Mouse (Mus musculus): ENCODE data around the gene Rabl6. TPM values are rescaled to one million over a fixed set of nuclear protein-coding genes. Genes with fewer than 3 reads are reported as not detected.

The Rabl6 gene
- total RNA-seq, 2 experiments from 2014 or later, result 82.3 to 97.5 TPM

DNA sequence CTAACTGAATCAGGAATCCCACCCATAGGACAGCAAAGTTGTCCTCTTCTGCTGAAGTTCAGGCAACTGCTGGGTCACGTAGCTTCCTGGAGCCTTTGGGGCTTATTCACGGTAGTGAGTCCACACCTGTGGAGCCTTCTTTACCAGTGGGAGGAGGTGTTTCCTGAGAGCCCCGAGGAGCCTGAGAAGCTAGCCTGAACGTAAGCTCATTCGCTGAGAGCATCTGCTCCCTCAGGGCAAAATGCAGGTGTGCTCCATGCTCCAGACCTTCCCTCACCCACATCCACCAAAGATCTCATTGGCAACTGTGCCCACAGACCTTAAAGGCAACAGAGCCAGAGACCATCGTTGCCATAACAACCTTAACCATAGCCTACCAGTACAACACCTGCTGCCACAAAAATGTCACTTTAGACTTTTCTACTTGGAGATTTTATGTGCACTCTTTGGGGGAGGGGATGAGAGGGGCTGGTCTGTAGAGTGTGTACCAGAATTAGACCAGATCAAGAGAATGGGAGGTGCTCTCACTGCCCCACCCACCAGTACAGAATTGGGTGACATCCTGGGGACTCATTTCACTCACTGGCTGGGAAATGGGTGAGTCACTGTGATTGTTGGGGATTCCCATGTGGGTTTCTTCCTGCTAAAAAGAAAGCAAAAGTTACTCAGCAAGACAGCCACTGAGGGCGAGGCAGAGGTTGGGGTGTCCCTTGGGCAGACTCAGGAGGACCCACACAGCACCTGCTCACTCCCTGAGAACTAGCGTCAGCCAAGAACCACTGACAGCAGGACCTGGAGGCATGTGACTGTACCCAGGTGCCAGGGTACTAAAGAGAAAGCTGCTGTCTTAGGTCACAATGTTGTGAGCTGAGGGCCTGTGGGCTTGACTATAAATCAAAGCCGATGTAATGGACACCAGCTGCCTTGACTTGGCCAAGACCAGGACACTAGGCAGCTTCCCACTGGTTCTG is 59.0 kb downstream of the Rabl6 start:
- no peak for DNase-seq (ENCODE audit: low spot score in 2 of 2)

DNA sequence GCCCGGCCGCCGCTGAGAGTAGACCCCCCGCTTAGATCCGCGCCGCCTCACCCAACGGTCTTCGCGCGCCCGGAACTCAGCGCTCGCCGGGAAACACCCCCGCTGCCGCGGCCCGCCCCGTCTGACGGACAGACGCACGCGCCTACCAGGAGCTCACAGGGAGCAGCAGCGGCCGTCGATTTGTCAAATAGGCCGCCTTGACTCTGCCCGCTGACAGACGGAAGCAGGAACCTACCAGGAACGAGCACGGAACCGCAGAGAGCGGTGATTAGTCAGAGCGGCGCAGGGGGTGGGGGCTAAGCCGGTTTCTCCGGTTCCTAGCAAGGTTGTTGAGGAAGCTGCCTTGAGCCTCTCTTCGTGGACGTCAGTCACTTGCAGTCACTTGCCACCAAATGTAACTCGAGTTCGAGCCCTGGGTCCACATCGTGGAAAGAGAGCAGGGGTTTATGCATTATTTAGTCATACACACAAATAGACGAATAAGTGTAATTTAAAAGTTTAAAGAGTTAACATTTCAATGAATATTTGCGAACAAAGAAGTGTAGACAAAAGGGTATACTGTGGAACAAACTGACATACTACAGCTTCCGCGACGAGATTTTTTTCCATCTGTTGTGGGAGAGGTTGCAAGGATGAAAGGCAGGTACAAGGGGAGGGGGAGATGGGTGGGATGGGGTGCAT is 61.4 kb downstream of the Rabl6 start, which contains the start of gene Traf2:
Gene Traf2, minus strand, starts transcription at position 130 of the 681 bp plus-strand sequence.
- peak; percentile 95 for DNase-seq (ENCODE audit: low spot score in 2 of 2)

- DNase-seq (ENCODE audit: low spot score in 2 of 2), result peak in 1 of 2 experiments; percentile 79
These were observed 62.1 kb downstream of the Rabl6 start for GRCm38 (mm10) chr2:25545996-25546810.

DNA sequence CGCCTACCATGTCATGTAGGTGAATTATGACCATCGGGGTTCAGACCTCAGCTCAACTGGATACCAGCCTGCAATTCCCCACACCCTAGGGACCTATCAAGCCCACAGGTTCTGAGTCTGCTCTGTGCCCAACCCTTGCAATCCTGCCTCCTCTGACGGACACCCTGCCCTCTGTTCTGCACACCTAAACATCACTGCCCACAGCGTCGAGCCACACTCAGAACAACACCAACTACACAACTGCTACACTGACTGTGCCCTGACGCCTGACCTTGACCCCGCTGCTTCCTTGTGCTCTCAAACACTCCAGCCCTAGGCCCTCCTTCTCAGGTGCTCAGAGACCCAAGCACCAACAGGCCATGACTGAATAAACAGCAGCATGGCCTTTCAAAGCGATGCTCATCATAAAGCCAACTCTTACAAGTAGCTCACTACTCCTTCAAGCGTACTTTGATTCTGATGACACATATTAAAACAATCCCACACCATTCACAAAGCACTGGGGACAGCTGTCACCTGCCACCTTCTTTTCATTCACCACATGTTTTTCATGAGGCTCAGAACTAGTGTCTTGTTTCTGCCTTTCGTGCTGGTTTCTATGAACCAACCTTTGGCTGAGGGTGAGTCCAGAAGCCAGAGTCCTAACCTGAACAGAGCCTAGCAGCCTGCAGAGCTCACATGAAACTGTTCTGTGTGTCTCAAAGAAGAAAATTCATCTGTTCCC is 66.5 kb downstream of the Rabl6 start:
- no peak for DNase-seq (ENCODE audit: low spot score in 2 of 2)

DNA sequence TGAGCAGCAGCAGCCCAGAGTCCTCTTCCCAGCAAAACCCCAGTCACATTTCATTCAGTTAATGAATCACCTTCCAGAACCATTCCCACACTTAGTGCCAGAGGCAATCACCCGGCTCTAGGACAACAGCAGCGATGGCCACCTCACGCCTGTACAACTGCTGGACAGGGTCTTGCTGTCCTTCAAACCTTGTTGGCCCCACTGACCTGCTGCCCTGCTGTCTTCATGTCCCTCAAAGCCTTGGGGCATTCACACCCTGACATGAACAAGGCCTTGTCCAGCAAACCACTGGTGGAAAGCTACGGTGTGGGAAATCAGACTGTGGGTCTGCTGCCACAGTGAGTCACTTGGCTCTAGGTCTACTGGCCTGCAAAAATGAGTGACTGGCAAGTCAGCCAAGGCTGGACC is 67.8 kb downstream of the Rabl6 start:
- DNase-seq (ENCODE audit: low spot score in 2 of 2), result peak in 1 of 2 experiments; percentile 54

GRCm38 (mm10) chr2:25536531-25536930 is 71.8 kb downstream of the Rabl6 start:
- peak in 1 of 2 experiments; percentile 48 for DNase-seq (ENCODE audit: low spot score in 2 of 2)

DNA sequence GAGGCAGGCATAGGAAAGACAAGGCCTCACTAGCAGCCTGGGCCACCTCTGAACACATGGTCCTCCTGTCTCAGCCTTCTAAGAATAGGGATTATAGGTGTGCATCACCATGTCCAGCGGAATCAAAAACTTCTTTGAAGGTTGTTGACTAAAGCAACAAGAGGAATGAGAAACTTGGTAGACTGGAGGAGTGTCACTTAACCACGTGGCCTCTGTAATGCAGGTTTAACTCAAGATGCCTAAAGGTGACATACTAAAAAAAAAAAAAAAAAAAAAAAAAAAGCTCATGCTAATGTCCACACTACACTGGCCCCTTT is 73.5 kb downstream of the Rabl6 start:
- DNase-seq (ENCODE audit: low spot score in 2 of 2), result no peak

DNA sequence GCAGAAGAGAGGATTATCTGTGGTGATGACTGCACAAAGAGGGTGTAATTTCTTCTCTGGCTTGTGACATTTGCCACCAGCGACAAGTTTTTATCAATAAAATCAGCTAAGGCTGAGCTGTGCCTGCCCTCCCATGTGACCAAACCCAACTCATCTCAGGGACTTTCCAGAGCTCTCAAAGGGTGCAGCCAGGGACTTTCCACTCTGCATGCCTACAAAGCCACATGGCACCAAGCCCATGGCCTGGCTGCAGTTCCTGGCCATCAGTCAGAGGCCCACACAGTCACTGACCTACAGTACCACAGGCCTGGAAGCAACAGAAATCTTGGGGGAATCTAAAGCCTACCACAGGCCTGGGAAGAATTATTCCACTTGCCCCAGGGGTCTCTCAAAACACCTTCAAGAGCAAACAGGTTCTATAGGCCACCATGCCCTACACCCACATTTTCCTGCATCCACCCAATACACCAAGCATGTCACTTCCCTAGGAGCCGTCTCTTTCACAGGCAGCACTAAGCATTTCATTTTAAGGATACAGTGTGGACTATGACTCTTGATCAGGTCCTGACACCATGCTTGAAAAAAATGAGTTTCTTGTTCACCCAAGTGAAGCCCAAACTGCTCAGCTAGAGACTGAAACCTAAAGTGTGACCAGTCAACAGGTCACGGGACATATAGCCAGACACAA is 74.0 kb downstream of the Rabl6 start:
- DNase-seq (ENCODE audit: low spot score in 2 of 2), result peak; percentile 70 to 73

GRCm38 (mm10) chr2:25533707-25534106 is 74.6 kb downstream of the Rabl6 start:
- DNase-seq (ENCODE audit: low spot score in 2 of 2), result no peak

Other genes starting within 250 kb of the Rabl6 start
- gene Uap1l1, start 242.8 kb downstream of the Rabl6 start, total RNA-seq (2021), result 10 to 100 TPM; 18.8 to 20.9 TPM
- not detected for gene Sapcd2, start 236.2 kb downstream of the Rabl6 start, total RNA-seq (2021)
- 1 to 10 TPM; 3.2 to 8.3 TPM for gene Entpd2, start 212.6 kb downstream of the Rabl6 start, total RNA-seq (2021)
- 100 to 1,000 TPM; 125 to 161 TPM for gene Npdc1, start 209.2 kb downstream of the Rabl6 start, total RNA-seq (2021)
- gene Fut7, start 185.3 kb downstream of the Rabl6 start, total RNA-seq (2021), result under 1 TPM; 0.13 to 0.35 TPM
- 10 to 100 TPM; 36.9 to 48.5 TPM for gene Abca2, start 179.8 kb downstream of the Rabl6 start, total RNA-seq (2021)
- gene Clic3, start 151.7 kb downstream of the Rabl6 start, total RNA-seq (2021), result 1 to 10 TPM in 1 of 2 experiments, under 1 TPM in 1; 0.53 to 1.1 TPM
- 10 to 100 TPM; 38.6 to 54.5 TPM for gene Paxx, start 147.4 kb downstream of the Rabl6 start, total RNA-seq (2021)
- 1 to 10 TPM; 1.1 to 3.1 TPM for gene Ptgds, start 138.5 kb downstream of the Rabl6 start, total RNA-seq (2021)
- gene Lcn12, start 114.6 kb downstream of the Rabl6 start, total RNA-seq (2021), result not detected
- gene Fbxw5, start 107.8 kb downstream of the Rabl6 start, total RNA-seq (2021), result 10 to 100 TPM; 92.1 to 94.5 TPM
- 1 to 10 TPM; 2.2 to 3.5 TPM for gene C8g, start 106.8 kb downstream of the Rabl6 start, total RNA-seq (2021)
- gene Traf2, start 61.6 kb downstream of the Rabl6 start, total RNA-seq (2021), result 10 to 100 TPM; 32.5 to 32.6 TPM
- gene Edf1, start 50.7 kb downstream of the Rabl6 start, total RNA-seq (2021), result 100 to 1,000 TPM; 302 to 308 TPM
- gene Mamdc4, start 33.7 kb downstream of the Rabl6 start, total RNA-seq (2021), result 1 to 10 TPM; 3.4 to 4.4 TPM
- 10 to 100 TPM; 49.4 to 69.5 TPM for gene Phpt1, start 33.3 kb downstream of the Rabl6 start, total RNA-seq (2021)
- 1 to 10 TPM; 1.5 to 1.7 TPM for gene Ajm1, start 26.8 kb downstream of the Rabl6 start, total RNA-seq (2021)
- not detected for gene Ccdc183, start 9.2 kb upstream of the Rabl6 start, total RNA-seq (2021)
- 10 to 100 TPM; 14.6 to 38.7 TPM for gene Tmem141, start 13.5 kb upstream of the Rabl6 start, total RNA-seq (2021)
- gene Fcna, start 19.5 kb upstream of the Rabl6 start, total RNA-seq (2021), result 10 to 100 TPM in 1 of 2 experiments, 1 to 10 TPM in 1; 5.3 to 12.3 TPM
- not detected for gene Lcn8, start 44.6 kb upstream of the Rabl6 start, total RNA-seq (2021)
- not detected for gene Lcn5, start 49.4 kb upstream of the Rabl6 start, total RNA-seq (2021)
- gene Lcn6, start 68.3 kb upstream of the Rabl6 start, total RNA-seq (2021), result not detected
- gene Lcn10, start 74.2 kb upstream of the Rabl6 start, total RNA-seq (2021), result not detected
- gene Obp2a, start 91.5 kb upstream of the Rabl6 start, total RNA-seq (2021), result 10 to 100 TPM in 1 of 2 experiments, not detected in 1; 67.0 TPM
- gene Bmyc, start 98.2 kb upstream of the Rabl6 start, total RNA-seq (2021), result 10 to 100 TPM; 36.0 to 42.9 TPM
- gene Obp2b, start 128.5 kb upstream of the Rabl6 start, total RNA-seq (2021), result not detected
- gene Lcn3, start 157.0 kb upstream of the Rabl6 start, total RNA-seq (2021), result not detected
- not detected for gene Lcn11, start 168.5 kb upstream of the Rabl6 start, total RNA-seq (2021)
- not detected for gene Gm13539, start 173.7 kb upstream of the Rabl6 start, total RNA-seq (2021)
- not detected for gene Glt6d1, start 207.3 kb upstream of the Rabl6 start, total RNA-seq (2021)
- not detected for gene Lcn9, start 214.6 kb upstream of the Rabl6 start, total RNA-seq (2021)
- not detected for gene Sohlh1, start 238.7 kb upstream of the Rabl6 start, total RNA-seq (2021)